Mouse (Mus musculus) adrenal gland, adult 2 months (tissue): Measurements from ENCODE around the gene Lpcat2b. TPM values are rescaled to one million over a fixed set of nuclear protein-coding genes. Genes with fewer than 3 reads are reported as not detected.
A peak's percentile ranks its signal among the peaks of the same experiment; 100 is the strongest.

Experiments used
- DNase-seq: peaks from one replicate; pipeline ENCODE4 v3.0.0; 2021
- polyA plus RNA-seq: library from polyadenylated mRNA; depleted of rRNA; stranded (reverse); fragments of >200 nt; gene quantifications from 2 replicates; pipeline ENCODE4 v1.2.3, GENCODE M21; 2012; rRNA removed
- total RNA-seq, 2 experiments: library from RNA; stranded (reverse); gene quantifications; 2 replicates each; pipeline ENCODE4 v1.2.3; 2021

Lpcat2b gene
- total and polyA plus RNA-seq, 3 experiments = not detected

- no peak for DNase-seq
Measured at GRCm38 (mm10) chr5:107447977-107448376, 16.6 kb downstream of the Lpcat2b start.

- DNase-seq = no peak
Measured at GRCm38 (mm10) chr5:107448784-107449183, 17.4 kb downstream of the Lpcat2b start.

GRCm38 (mm10) chr5:107449620-107450019, 18.3 kb downstream of the Lpcat2b start:
- DNase-seq = no peak

GRCm38 (mm10) chr5:107450299-107450698, 18.9 kb downstream of the Lpcat2b start:
- DNase-seq = no peak

GRCm38 (mm10) chr5:107462147-107463076, 31.1 kb downstream of the Lpcat2b start:
- no peak for DNase-seq

GRCm38 (mm10) chr5:107466501-107466900, 35.2 kb downstream of the Lpcat2b start:
- DNase-seq = no peak

GRCm38 (mm10) chr5:107467098-107467497, 35.7 kb downstream of the Lpcat2b start:
- peak; percentile 8 for DNase-seq

GRCm38 (mm10) chr5:107470600-107471329, 39.4 kb downstream of the Lpcat2b start:
- no peak for DNase-seq

GRCm38 (mm10) chr5:107480194-107480593, 48.8 kb downstream of the Lpcat2b start:
- DNase-seq = no peak

Other genes starting within 250 kb of the Lpcat2b start
- gene Tgfbr3, start 141.9 kb upstream of the Lpcat2b start, total RNA-seq = 100 to 1,000 TPM; 206 to 233 TPM
- gene Tgfbr3, start 141.9 kb upstream of the Lpcat2b start, polyA plus RNA-seq = 133 and 171 TPM in 2 replicates
- 1 to 10 TPM; 1.2 to 4.4 TPM for gene Brdt, start 100.4 kb upstream of the Lpcat2b start, total RNA-seq
- 1.3 and 1.7 TPM in 2 replicates for gene Brdt, start 100.4 kb upstream of the Lpcat2b start, polyA plus RNA-seq
- gene Ephx4, start 28.8 kb upstream of the Lpcat2b start, total RNA-seq = 1 to 10 TPM in 1 of 2 experiments, under 1 TPM in 1; 0.89 to 1.5 TPM
- gene Ephx4, start 28.8 kb upstream of the Lpcat2b start, polyA plus RNA-seq = 1.1 TPM in 2 replicates
- 1 to 10 TPM; 4.4 to 8.5 TPM for gene Btbd8, start 6.4 kb downstream of the Lpcat2b start, total RNA-seq
- gene Btbd8, start 6.4 kb downstream of the Lpcat2b start, polyA plus RNA-seq = 0.41 and 0.58 TPM in 2 replicates
- not detected for gene Gm42669, start 76.1 kb downstream of the Lpcat2b start, total RNA-seq
- gene Gm42669, start 76.1 kb downstream of the Lpcat2b start, polyA plus RNA-seq = 0.07 TPM in 1 of 2 replicates, not detected in the other
- not detected for gene 1700028K03Rik, start 103.2 kb downstream of the Lpcat2b start, total RNA-seq
- gene 1700028K03Rik, start 103.2 kb downstream of the Lpcat2b start, polyA plus RNA-seq = 0.03 TPM in 1 of 2 replicates, not detected in the other
- gene Rpap2, start 165.8 kb downstream of the Lpcat2b start, total RNA-seq = 10 to 100 TPM; 13.2 to 14.5 TPM
- 1.5 and 2.5 TPM in 2 replicates for gene Rpap2, start 165.8 kb downstream of the Lpcat2b start, polyA plus RNA-seq
- 1 to 10 TPM; 5.3 to 8.3 TPM for gene Glmn, start 166.3 kb downstream of the Lpcat2b start, total RNA-seq
- gene Glmn, start 166.3 kb downstream of the Lpcat2b start, polyA plus RNA-seq = 0.26 and 0.66 TPM in 2 replicates